Mouse (Mus musculus) C2C12 (cell line): Measurements from ENCODE around the gene Ccdc171. TPM values are rescaled to one million over a fixed set of nuclear protein-coding genes. Genes with fewer than 3 reads are reported as not detected.

ENCODE experiments used
- H3K27me3 ChIP-seq: one replicate; pipeline ENCODE4 v1.6.1; 2011; ENCODE audit not compliant: control insufficient read depth, insufficient read depth, insufficient read length
- H3K36me3 ChIP-seq: one replicate; pipeline ENCODE4 v1.6.1; 2011; ENCODE audit not compliant: control insufficient read depth, insufficient read depth
- H3K4me3 ChIP-seq: one replicate; pipeline ENCODE4 v1.5.1; 2011; ENCODE audit warnings: mild to moderate bottlenecking, control low read depth; ENCODE audit not compliant: poor library complexity, insufficient read depth, severe bottlenecking
- H3K79me2 ChIP-seq: one replicate; pipeline ENCODE4 v1.6.1; 2011; ENCODE audit not compliant: control insufficient read depth, insufficient read depth
- H3K79me3 ChIP-seq: one replicate; pipeline ENCODE4 v1.6.1; 2011; ENCODE audit warnings: low read depth, control low read depth
- H3ac ChIP-seq: one replicate; pipeline ENCODE3; 2011; ENCODE audit warnings: low read depth; ENCODE audit not compliant: control insufficient read depth, insufficient read length
- CEBPB ChIP-seq: IDR thresholded peaks from one replicate; pipeline ENCODE4 v1.6.1; 2011; ENCODE audit warnings: low read depth, mild to moderate bottlenecking, control low read depth, moderate library complexity
- CTCF ChIP-seq: IDR thresholded peaks from one replicate; pipeline ENCODE4 v1.5.1; 2011; ENCODE audit not compliant: control insufficient read depth, insufficient read depth, insufficient read length
- FOSL1 ChIP-seq: IDR thresholded peaks from one replicate; pipeline ENCODE4 v1.8.0; 2011; ENCODE audit warnings: mild to moderate bottlenecking, low read length; ENCODE audit not compliant: poor library complexity, insufficient read depth, severe bottlenecking
- MAX ChIP-seq: IDR thresholded peaks from one replicate; pipeline ENCODE4 v1.6.1; 2011; ENCODE audit warnings: mild to moderate bottlenecking, control low read depth
- MYOD1 ChIP-seq: IDR thresholded peaks from one replicate; pipeline ENCODE4 v1.6.1; 2011; ENCODE audit warnings: low read depth; ENCODE audit not compliant: control insufficient read depth, insufficient read length
- MYOG ChIP-seq: IDR thresholded peaks from one replicate; pipeline ENCODE4 v1.6.1; 2011; ENCODE audit not compliant: control insufficient read depth, insufficient read length; ENCODE audit errors: extremely low read depth
- USF1 ChIP-seq: IDR thresholded peaks from one replicate; pipeline ENCODE4 v1.6.1; 2011; ENCODE audit warnings: low read depth, mild to moderate bottlenecking, control low read depth, moderate library complexity
- polyA plus RNA-seq: library from polyadenylated mRNA; unstranded; fragments of >200 nt; fragmentation: generic; extraction: Trizol; gene quantifications from one replicate; pipeline ENCODE4 v1.2.1, GENCODE M21; 2012; ENCODE audit warnings: missing spikeins

Ccdc171 gene
- polyA plus RNA-seq, 1 experiment, result 0.37 TPM

DNA sequence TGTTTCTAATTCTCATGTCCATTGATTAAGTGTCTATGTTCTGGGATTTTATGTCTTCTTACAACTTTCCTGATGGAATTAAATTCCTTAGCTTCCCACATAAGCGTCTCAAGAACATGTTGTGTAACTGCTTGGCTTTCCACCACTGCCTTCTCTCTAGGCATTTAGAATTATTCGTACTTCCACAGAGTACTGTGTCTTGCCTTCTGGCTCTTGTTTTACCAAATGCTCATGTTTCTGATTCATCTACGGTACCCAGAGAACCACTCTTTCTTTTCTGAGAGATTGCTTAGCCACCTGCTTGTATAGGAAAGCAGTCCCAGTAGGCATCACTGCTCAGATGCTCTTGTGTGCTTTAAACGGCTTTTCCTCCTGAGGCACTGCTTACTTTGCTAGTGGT is 151.1 kb downstream of the Ccdc171 start:
- H3K36me3 ChIP-seq, result no peaks in the 10 kb centered on the region
- H3K79me3 ChIP-seq, result no peaks in the 10 kb centered on the region
- no peaks in the 10 kb centered on the region for H3K27me3 ChIP-seq
- no peaks in the 10 kb centered on the region for H3K79me2 ChIP-seq
- no peak overlapping the region for H3K4me3 ChIP-seq
- no peak overlapping the region for H3ac ChIP-seq
- TF ChIP-seq CEBPB (no peak), MYOG (no peak), USF1 (no peak), CTCF (no peak), FOSL1 (no peak), MAX (no peak), MYOD1 (no peak)

GRCm38 (mm10) chr4:83681081-83681480 is 155.7 kb downstream of the Ccdc171 start:
- Histone ChIP-seq H3ac (no peak overlapping the region), H3K27me3 (no peaks in the 10 kb centered on the region), H3K79me2 (no peaks in the 10 kb centered on the region), H3K4me3 (no peak overlapping the region), H3K79me3 (no peaks in the 10 kb centered on the region), H3K36me3 (no peaks in the 10 kb centered on the region)
- no peak for TF ChIP-seq MYOD1
- no peak for TF ChIP-seq FOSL1
- TF ChIP-seq MAX, result no peak
- no peak for TF ChIP-seq CTCF
- TF ChIP-seq USF1, result no peak
- no peak for TF ChIP-seq MYOG
- TF ChIP-seq CEBPB, result no peak

DNA sequence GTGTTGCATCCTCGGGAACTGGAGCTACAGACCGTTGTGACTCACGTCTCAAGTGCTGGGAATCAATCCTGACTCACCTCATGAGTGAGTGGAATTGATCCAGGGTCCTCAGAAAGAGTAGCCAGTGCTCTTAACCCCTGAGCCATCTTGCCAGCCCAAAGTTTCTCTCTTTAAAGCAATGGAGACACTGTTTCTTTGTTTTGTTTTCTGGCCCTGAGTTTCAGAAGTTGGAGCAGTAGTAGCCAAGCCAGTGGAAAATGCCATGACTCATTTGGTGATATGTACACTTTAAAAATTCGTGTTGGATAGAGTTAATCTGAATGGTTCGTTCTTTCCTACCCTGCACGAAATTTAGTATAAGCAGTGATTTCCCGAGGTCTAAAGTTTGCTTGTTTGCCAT is 157.5 kb downstream of the Ccdc171 start:
- Histone ChIP-seq H3K36me3 (no peaks in the 10 kb centered on the region), H3K4me3 (no peak overlapping the region), H3K79me3 (no peaks in the 10 kb centered on the region), H3K79me2 (no peaks in the 10 kb centered on the region), H3ac (no peak overlapping the region), H3K27me3 (no peaks in the 10 kb centered on the region)
- TF ChIP-seq USF1 (no peak), FOSL1 (no peak), CTCF (no peak), MYOD1 (no peak), MYOG (no peak), MAX (no peak), CEBPB (no peak)

GRCm38 (mm10) chr4:83700190-83700589 is 174.8 kb downstream of the Ccdc171 start:
- no peak overlapping the region for H3K4me3 ChIP-seq
- H3ac ChIP-seq, result no peak overlapping the region
- no peaks in the 10 kb centered on the region for H3K79me2 ChIP-seq
- no peaks in the 10 kb centered on the region for H3K27me3 ChIP-seq
- no peaks in the 10 kb centered on the region for H3K79me3 ChIP-seq
- TF ChIP-seq USF1 (no peak), MAX (no peak), CTCF (no peak), MYOG (no peak), FOSL1 (no peak), CEBPB (no peak), MYOD1 (no peak)
- no peaks in the 10 kb centered on the region for H3K36me3 ChIP-seq

- TF ChIP-seq MAX (no peak), USF1 (no peak), FOSL1 (no peak), MYOD1 (no peak)
- Histone ChIP-seq H3K79me2 (no peaks in the 10 kb centered on the region), H3K27me3 (no peaks in the 10 kb centered on the region), H3ac (no peak overlapping the region), H3K79me3 (no peaks in the 10 kb centered on the region), H3K36me3 (no peaks in the 10 kb centered on the region), H3K4me3 (no peak overlapping the region)
Measured at GRCm38 (mm10) chr4:83716996-83717395, 191.7 kb downstream of the Ccdc171 start.

DNA sequence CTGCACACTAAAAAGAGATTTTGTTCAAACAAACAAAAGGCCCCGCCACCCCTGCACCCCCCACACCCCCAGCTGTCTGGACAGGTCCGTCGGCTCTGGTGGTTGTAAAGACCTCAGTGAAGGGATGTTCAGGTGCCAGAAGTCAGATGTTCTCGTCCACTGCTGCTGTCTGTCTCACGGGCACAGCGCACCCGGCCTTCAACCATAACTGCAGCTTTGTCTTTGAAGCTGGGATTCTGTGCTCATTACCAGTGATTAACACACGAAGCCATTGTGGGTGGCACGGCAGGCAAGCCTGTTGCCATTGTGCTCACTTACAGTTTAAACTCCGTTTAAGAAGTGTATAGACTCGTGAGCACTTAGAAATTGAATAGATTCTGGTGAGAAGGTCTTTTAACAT is 194.5 kb downstream of the Ccdc171 start:
- Histone ChIP-seq H3K79me3 (no peaks in the 10 kb centered on the region), H3K4me3 (no peak overlapping the region), H3K79me2 (no peaks in the 10 kb centered on the region), H3ac (no peak overlapping the region), H3K36me3 (no peaks in the 10 kb centered on the region), H3K27me3 (no peaks in the 10 kb centered on the region)
- TF ChIP-seq CEBPB (no peak), MAX (no peak), MYOD1 (no peak), USF1 (no peak), CTCF (no peak), FOSL1 (no peak)
